Mouse (Mus musculus): Measurements from ENCODE around the gene Nbas.

The Nbas gene

DNA sequence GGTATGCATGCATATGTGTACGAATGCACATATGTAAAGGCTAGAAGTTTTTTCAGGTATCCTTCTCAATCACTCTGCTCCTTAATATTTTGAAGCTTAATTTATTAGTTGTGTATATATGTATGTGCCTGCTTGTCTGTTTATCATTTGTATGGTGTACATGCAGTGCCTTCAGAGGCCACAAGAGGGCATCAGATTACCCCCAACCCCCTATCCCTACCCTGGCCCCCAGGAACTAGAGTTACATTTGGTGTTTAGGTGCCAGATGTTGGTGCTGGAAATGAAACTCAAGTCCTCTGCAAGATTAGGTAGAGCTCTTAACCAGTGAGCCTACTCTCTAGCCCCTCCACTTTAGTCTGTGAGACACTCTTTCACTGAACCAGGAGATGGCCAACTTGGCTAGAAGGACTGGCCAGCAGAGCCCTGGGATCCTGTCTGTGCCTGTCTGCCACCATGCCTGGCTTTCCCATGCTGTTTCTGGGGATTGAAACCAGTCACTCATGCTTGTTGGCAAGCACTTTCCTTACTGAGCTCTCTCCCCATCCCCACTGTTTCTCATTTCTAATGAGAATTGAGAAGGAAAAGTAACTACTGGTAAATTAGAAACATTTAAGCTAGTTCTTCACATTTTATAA, 263.9 kb downstream of the Nbas start:
- no peak for DNase-seq (ENCODE audit: low spot score)

- no peak for DNase-seq (ENCODE audit: low spot score)
These were observed 270.2 kb downstream of the Nbas start for GRCm38 (mm10) chr12:13539171-13539570.

- DNase-seq (ENCODE audit: low spot score): no peak
These were observed 274.9 kb downstream of the Nbas start for GRCm38 (mm10) chr12:13543806-13544205.

DNA sequence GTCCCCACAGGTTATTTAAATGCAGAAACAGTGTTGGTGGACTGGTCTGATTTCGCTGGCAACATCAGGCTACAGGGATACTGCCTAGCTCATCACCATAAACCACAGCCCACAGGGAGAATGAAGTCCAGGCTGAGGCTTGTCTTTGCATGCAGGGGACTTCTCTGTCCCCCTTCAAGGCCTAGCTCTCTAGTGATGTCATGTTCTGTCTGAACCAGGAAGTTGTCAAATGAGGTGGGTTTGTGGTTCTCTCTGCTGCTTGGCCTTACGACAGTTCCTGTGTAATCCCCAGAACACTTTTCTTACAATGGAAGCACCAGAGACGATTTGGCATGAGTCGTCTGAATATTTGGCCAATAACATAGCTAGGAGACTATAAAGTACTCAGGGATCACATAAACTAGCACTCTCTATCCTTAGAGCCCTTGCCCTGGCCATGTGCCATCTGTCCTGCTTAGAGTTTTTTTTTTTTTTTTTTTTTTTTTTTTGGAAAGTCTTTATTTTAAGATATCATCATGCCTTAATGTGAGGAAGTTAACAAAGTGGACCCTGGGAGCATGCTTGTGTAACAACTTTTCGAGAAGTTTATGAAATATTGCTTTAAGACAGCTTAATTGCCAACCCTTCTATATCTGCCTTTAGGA, 294.8 kb downstream of the Nbas start:
- DNase-seq (ENCODE audit: low spot score): no peak

GRCm38 (mm10) chr12:13564330-13564729, 295.4 kb downstream of the Nbas start:
- DNase-seq (ENCODE audit: low spot score): no peak

- DNase-seq (ENCODE audit: low spot score): no peak
These were observed 297.5 kb downstream of the Nbas start for GRCm38 (mm10) chr12:13566421-13566820.

DNA sequence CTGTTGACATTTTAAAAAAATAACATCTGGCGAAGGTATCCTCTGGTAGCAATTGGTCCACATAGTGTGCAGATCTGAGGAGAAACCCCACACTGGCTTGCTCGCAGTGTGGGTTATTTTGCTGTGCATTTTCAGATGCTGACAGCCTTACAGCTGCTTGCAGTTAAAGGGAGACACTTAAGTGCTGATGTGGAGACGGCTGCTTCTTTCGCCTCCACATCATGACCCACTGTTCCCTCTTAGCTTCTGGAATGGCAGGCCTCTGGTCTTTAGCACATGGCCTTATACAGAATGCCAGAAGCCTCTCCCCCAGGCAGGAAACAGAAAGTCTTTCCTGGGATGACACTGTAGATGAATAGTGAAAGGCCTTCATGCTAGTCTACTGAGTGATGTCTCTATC, 306.2 kb downstream of the Nbas start:
- no peak for DNase-seq (ENCODE audit: low spot score)

- no peak for DNase-seq (ENCODE audit: low spot score)
These were observed 307.0 kb downstream of the Nbas start for GRCm38 (mm10) chr12:13575605-13576600.

GRCm38 (mm10) chr12:13576761-13577160, 307.8 kb downstream of the Nbas start:
- no peak for DNase-seq (ENCODE audit: low spot score)

- no peak for DNase-seq (ENCODE audit: low spot score)
These were observed 311.9 kb downstream of the Nbas start for GRCm38 (mm10) chr12:13580796-13581195.

GRCm38 (mm10) chr12:13583386-13583785, 314.5 kb downstream of the Nbas start:
- no peak for DNase-seq (ENCODE audit: low spot score)

DNA sequence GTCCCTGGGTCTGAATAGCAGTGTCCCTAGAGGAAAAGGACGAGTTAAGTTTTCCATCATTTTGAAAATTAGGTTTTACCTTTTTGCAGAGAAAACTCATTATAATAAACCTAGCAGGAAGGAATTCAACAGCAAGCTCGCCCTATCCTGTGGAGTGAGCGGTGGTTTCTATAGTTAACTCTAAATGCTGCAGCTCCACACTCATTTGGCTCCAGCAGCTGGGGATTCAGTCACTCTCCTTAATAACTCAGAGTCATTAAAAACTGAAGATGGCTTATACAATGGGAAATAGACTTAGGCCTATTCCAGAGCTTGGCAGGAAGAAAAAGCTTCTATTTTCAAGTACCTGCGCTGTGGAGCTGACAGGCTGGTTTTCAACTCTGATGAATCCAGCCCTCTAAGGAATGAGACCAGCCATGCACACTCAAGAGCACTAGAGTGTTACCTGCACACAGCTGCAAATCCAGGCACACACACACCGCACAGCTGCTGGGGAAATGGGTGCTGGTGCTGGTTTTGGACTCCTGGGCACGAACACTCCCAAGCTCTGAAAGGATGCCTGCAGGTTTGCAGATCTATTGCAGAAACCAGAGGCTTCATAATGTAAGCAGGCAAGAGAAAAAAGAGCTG, 316.7 kb downstream of the Nbas start:
- DNase-seq (ENCODE audit: low spot score): no peak

DNA sequence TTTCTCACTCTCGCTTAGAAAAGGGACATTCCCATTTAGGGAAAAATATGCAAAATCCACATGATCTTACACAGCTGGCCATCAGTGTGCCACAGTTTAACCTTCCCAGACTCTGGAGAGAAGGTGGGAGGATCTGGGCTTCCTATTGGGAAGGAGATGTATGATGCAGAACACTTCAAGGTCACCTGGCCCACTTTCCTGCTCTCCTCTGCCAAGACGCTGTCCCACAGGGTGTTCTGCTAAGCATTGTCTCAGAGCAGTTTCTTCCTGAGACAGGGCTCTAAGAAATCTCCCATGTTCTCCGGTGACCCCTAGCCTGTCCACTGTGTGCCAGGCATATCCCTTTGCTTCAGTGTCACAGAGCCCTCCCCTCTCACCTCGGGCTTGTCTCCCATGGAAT, 318.7 kb downstream of the Nbas start:
- no peak for DNase-seq (ENCODE audit: low spot score)

- no peak for DNase-seq (ENCODE audit: low spot score)
These were observed 320.1 kb downstream of the Nbas start for GRCm38 (mm10) chr12:13589021-13589420.

- DNase-seq (ENCODE audit: low spot score): no peak
These were observed 326.0 kb downstream of the Nbas start for GRCm38 (mm10) chr12:13594746-13595469.

GRCm38 (mm10) chr12:13597026-13597425, 328.1 kb downstream of the Nbas start:
- DNase-seq (ENCODE audit: low spot score): no peak

- DNase-seq (ENCODE audit: low spot score): no peak
These were observed 329.6 kb downstream of the Nbas start for GRCm38 (mm10) chr12:13598545-13598944.

- no peak for DNase-seq (ENCODE audit: low spot score)
These were observed 333.5 kb downstream of the Nbas start for GRCm38 (mm10) chr12:13602414-13602813.

DNA sequence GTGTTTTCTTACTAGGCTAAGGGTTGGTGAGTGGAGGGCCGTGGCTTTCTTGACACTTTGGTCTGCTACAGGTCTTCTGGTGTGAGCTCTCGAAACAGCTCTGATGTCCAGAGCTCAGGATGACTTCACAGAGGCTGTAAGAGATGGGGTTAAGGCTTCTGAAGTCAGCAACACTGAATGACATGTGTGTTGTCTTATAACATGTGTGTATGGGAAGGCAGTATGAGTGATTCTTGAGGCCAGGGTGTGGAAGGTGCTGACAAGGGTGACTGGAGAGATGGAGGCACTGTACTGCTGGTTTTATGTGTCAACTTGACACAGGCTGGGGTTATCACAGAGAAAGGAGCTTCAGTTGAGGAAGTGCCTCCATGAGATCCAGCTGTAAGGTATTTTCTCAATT, 338.1 kb downstream of the Nbas start:
- DNase-seq (ENCODE audit: low spot score): no peak

GRCm38 (mm10) chr12:13609027-13609426, 340.1 kb downstream of the Nbas start:
- no peak for DNase-seq (ENCODE audit: low spot score)

DNA sequence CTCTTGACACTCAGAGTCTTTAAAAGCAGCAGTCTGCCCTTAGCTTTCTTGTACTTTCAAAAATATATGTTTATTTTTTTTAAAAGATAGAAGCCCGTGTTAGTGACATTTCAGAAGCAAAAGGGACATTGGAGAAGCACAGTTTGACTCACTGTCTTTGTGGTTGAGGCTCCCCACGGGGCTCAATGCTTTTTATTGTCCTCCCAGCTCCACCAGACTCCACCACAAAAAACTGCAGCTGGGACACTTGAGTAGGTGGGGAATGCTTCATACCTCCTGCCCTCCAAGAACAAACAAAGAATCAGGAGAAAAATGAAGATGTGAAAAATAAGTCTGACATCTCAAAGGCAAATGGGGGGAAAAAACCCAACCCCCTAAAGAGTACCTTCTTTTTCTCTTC, 344.1 kb downstream of the Nbas start:
- no peak for DNase-seq (ENCODE audit: low spot score)

- no peak for DNase-seq (ENCODE audit: low spot score)
These were observed 346.7 kb downstream of the Nbas start for GRCm38 (mm10) chr12:13615661-13616060.
